Mouse (Mus musculus) small intestine, adult 2 months (tissue): ENCODE data around the gene Dusp16.
"Not testable (repeated sequence)": the region's sequence is repeated elsewhere in the genome, so short reads cannot be mapped to it uniquely, and the experiment has no call there.

Experiments
- CTCF ChIP-seq: fragments of 200-500 bp; IDR thresholded peaks from 2 replicates; pipeline ENCODE4 v1.5.1; 2012; ENCODE audit warnings: low read depth, mild to moderate bottlenecking, control low read depth, inconsistent platforms, low read length, moderate library complexity, mixed read lengths; ENCODE audit not compliant: insufficient replicate concordance, insufficient read length; ENCODE audit errors: extremely low read depth
- POLR2A ChIP-seq: fragments of 200-500 bp; IDR thresholded peaks from 2 replicates; pipeline ENCODE4 v1.6.1; 2012; ENCODE audit warnings: low read depth, mild to moderate bottlenecking, control low read depth, inconsistent platforms, low read length, moderate library complexity

GRCm38 (mm10) chr6:134679330-134679729, 113.1 kb downstream of the Dusp16 start:
- TF ChIP-seq CTCF, POLR2A: not testable (repeated sequence)
